Mouse (Mus musculus) forebrain, postnatal 0 days (tissue): ENCODE measurements around the gene Vrk1. TPM values are rescaled to one million over a fixed set of nuclear protein-coding genes. Genes with fewer than 3 reads are reported as not detected.
A peak's percentile ranks its signal among the peaks of the same experiment; 100 is the strongest.

Experiments used
- ATAC-seq: fragments of 200-750 bp; cut with Nextera tagmentation; 2 replicates; pipeline ENCODE4 v1.8.0; 2017; ENCODE audit warnings: mild to moderate bottlenecking, moderate library complexity
- DNase-seq: peaks from one replicate; pipeline ENCODE4 v3.0.0-alpha.2; 2015
- H3K27ac ChIP-seq: fragments of 300-500 bp; sonication (generic); 2 replicates; pipeline ENCODE4 v1.5.1; 2014; ENCODE audit warnings: low read depth, mild to moderate bottlenecking, antibody characterized with exemption, low read length, moderate library complexity, mixed read lengths
- H3K27me3 ChIP-seq: fragments of 300-500 bp; sonication (generic); 2 replicates; pipeline ENCODE4 v1.6.1; 2014; ENCODE audit warnings: mild to moderate bottlenecking, low read length, mixed read lengths; ENCODE audit not compliant: insufficient read depth
- H3K36me3 ChIP-seq: fragments of 300-500 bp; sonication (generic); 2 replicates; pipeline ENCODE4 v1.6.1; 2014; ENCODE audit warnings: mild to moderate bottlenecking, moderate library complexity; ENCODE audit not compliant: insufficient read depth
- H3K4me1 ChIP-seq: fragments of 300-500 bp; sonication (generic); 2 replicates; pipeline ENCODE4 v1.6.1; 2014; ENCODE audit warnings: antibody characterized with exemption; ENCODE audit not compliant: insufficient read depth
- H3K4me2 ChIP-seq: fragments of 300-500 bp; sonication (generic); 2 replicates; pipeline ENCODE4 v1.6.1; 2014; ENCODE audit warnings: low read depth, mild to moderate bottlenecking, moderate library complexity
- H3K4me3 ChIP-seq: fragments of 300-500 bp; sonication (generic); 2 replicates; pipeline ENCODE4 v1.5.1; 2014; ENCODE audit warnings: low read depth, low read length, mixed read lengths
- H3K9ac ChIP-seq: fragments of 300-500 bp; sonication (generic); 2 replicates; pipeline ENCODE4 v1.6.1; 2014; ENCODE audit warnings: mild to moderate bottlenecking
- H3K9me3 ChIP-seq: fragments of 300-500 bp; sonication (generic); 2 replicates; pipeline ENCODE4 v1.6.1; 2016; ENCODE audit warnings: low read length
- CTCF ChIP-seq: sonication (generic); IDR thresholded peaks from 2 replicates; pipeline ENCODE4 v1.5.1; 2016; ENCODE audit warnings: antibody characterized with exemption, control low read depth, low read depth
- WGBS: fragments of 180-500 bp; shearing (Covaris S2); extraction: QIAGEN DNeasy Blood & Tissue Kit; methylation state at CpG from one replicate; pipeline ENCODE4 v1.1.7; 2014; 5-methylcytosine and 5-hydroxymethylcytosine counted together
- polyA plus RNA-seq: library from polyadenylated mRNA; unstranded; fragments of >200 nt; fragmentation: Nextera tagmentation; extraction: Ambion mirVana; gene quantifications from 2 replicates; pipeline ENCODE4 v1.2.1, GENCODE M21; 2015
- total RNA-seq: library from RNA; depleted of rRNA; stranded (reverse); fragments of >200 nt; gene quantifications from 2 replicates; pipeline ENCODE4 v1.2.3, GENCODE M21; 2014

The Vrk1 gene
- total and polyA plus RNA-seq, 2 experiments from 2014 or later, result 34.9 to 51.5 TPM

DNA sequence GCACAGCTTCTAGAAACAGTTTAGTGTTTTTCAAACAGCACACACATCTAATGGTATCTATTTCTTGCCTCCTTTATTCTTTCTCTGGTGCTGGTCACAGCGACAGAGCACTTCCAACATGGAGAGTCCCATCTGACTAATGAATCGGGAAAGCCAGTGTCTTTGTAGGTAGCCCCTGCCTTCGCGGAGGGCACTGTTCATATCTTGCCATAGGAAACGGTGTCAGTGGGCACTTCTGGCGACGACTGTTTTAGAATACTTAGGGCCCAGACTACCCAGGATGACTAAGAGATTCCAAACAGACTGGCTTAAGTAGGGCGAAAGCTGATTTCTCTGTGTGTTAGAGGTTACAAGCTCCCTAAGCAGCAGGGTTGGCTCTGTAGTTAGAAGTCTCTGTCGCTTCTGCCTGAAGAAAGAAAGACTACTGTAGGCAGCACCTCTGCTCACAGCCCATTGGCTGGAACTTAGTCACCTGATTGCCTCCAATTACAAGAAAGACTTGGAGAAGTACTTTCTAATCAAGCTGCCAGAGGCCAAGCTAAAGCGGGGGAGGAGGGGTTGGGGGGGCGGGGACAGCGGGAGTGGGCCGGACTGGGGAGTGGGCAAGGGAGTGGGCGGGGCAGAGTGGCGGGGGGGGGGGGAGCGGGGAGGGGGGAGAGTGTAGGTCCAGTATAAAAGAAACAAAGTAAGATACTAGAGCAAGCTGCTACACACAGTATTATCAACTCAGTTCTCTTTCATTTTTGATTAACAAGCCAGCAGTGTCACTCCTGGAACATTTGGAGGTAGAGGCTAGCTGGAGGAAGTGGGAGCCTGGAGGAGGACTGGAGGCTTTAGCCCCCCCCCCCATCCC lies 28.7 kb upstream of the Vrk1 start:
- H3K9me3 ChIP-seq, result no peaks in the 10 kb centered on the region
- 32% methylated on average over 10 of the region's 16 CpGs for WGBS
- H3K27ac ChIP-seq, result no peak overlapping the region
- no peak for TF ChIP-seq CTCF
- no peak for DNase-seq
- ATAC-seq, result no peak
- H3K4me2 ChIP-seq, result no peak overlapping the region
- no peaks in the 10 kb centered on the region for H3K36me3 ChIP-seq
- no peaks in the 10 kb centered on the region for H3K4me1 ChIP-seq
- H3K27me3 ChIP-seq, result no peaks in the 10 kb centered on the region
- H3K4me3 ChIP-seq, result no peak overlapping the region
- H3K9ac ChIP-seq, result no peak overlapping the region

DNA sequence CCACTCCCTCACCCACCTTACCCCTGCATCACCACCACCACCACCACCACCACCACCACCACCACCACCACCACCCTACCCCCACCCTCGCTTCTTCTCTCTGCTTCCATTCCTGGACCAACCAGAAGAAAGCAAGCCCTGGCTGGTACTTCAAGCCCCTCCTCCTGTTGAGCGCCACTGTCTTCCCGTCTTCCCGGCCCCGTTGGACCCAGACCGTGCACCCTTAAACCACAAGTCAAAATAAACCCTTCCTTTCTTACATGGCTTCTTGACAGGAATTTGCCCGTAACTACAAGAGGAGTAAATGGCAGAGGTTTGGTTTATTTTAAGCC lies 28.1 kb upstream of the Vrk1 start:
- Histone ChIP-seq H3K4me2 (no peak overlapping the region), H3K4me1 (no peaks in the 10 kb centered on the region), H3K36me3 (no peaks in the 10 kb centered on the region), H3K9me3 (no peaks in the 10 kb centered on the region), H3K9ac (no peak overlapping the region), H3K27ac (no peak overlapping the region), H3K27me3 (no peaks in the 10 kb centered on the region), H3K4me3 (no peak overlapping the region)
- no peak for TF ChIP-seq CTCF
- no peak for DNase-seq
- WGBS, result 80% methylated on average over 7 of the region's 7 CpGs
- no peak for ATAC-seq

- DNase-seq (no peak), ATAC-seq (no peak)
- H3K4me3 ChIP-seq, result no peak overlapping the region
- no peak overlapping the region for H3K9ac ChIP-seq
- no peaks in the 10 kb centered on the region for H3K9me3 ChIP-seq
- no peak for TF ChIP-seq CTCF
- no peaks in the 10 kb centered on the region for H3K36me3 ChIP-seq
- no peaks in the 10 kb centered on the region for H3K27me3 ChIP-seq
- H3K4me2 ChIP-seq, result no peak overlapping the region
- 86% methylated on average over 6 of the region's 6 CpGs for WGBS
- H3K4me1 ChIP-seq, result no peaks in the 10 kb centered on the region
- H3K27ac ChIP-seq, result no peak overlapping the region
Measured at GRCm38 (mm10) chr12:105982598-105982997, 27.4 kb upstream of the Vrk1 start.

DNA sequence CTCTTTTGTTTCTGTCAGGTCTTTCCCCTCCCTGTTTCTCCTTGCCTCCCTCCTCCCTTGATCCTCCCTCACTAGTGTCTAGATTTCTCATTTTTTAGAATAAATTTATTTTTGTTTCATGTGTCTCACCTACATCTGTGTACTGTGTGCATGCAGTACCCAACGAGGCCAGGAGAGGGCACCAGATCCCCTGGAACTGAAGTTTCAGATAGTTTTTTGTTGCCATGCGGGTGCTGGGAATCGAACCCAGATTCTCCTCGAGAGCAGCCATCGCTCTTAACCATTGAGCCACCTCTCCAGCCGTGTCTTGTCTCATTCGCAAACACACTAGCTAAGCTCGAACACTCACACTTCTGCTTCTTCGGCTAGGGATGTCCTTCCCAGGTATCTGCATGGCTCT lies 26.5 kb upstream of the Vrk1 start:
- WGBS, result 94% methylated on average over 9 of the region's 9 CpGs
- Histone ChIP-seq H3K4me3 (no peak overlapping the region), H3K27me3 (no peaks in the 10 kb centered on the region), H3K36me3 (no peaks in the 10 kb centered on the region), H3K4me1 (no peaks in the 10 kb centered on the region), H3K4me2 (no peak overlapping the region), H3K27ac (no peak overlapping the region), H3K9me3 (no peaks in the 10 kb centered on the region), H3K9ac (no peak overlapping the region)
- DNase-seq (no peak), ATAC-seq (no peak)
- peak; percentile 46 for TF ChIP-seq CTCF

DNA sequence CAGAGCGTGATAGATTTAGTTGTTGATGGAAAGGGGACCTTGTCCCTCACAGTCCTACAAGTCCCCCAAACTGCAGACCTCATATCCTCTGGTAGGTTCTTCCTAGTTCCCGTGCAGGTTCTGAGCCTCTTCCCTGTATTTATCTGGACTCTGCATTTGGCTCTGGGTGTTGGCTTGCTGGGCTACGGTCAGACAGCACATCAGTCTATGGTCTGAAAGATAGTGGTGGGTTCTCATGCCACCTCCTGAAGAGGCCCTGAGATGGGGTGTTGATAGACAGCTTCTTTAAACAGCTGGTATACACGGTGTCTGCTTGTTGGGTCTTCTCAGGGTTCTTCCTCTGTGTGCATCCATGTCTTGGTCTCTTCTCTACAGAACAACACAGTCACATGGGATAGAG lies 21.6 kb upstream of the Vrk1 start:
- Histone ChIP-seq H3K4me2 (no peak overlapping the region), H3K27me3 (no peaks in the 10 kb centered on the region), H3K4me3 (no peak overlapping the region), H3K9me3 (no peaks in the 10 kb centered on the region), H3K9ac (no peak overlapping the region), H3K4me1 (no peaks in the 10 kb centered on the region), H3K27ac (no peak overlapping the region), H3K36me3 (no peaks in the 10 kb centered on the region)
- no peak for ATAC-seq
- no peak for TF ChIP-seq CTCF
- WGBS, result 94% methylated on average over 4 of the region's 4 CpGs
- DNase-seq, result no peak

GRCm38 (mm10) chr12:105992756-105993155 lies 17.3 kb upstream of the Vrk1 start:
- peak; percentile 20; the same call in 1 of the 2 replicates for ATAC-seq

GRCm38 (mm10) chr12:105993356-105993755 lies 16.7 kb upstream of the Vrk1 start:
- Histone ChIP-seq H3K9ac (no peak overlapping the region), H3K4me2 (no peak overlapping the region), H3K9me3 (no peaks in the 10 kb centered on the region), H3K4me1 (no peaks in the 10 kb centered on the region), H3K36me3 (no peaks in the 10 kb centered on the region), H3K27me3 (no peaks in the 10 kb centered on the region), H3K27ac (no peak overlapping the region), H3K4me3 (no peak overlapping the region)
- WGBS, result 76% methylated on average over 7 of the region's 7 CpGs
- DNase-seq (no peak), ATAC-seq (no peak)
- TF ChIP-seq CTCF, result no peak

More at GRCm38 (mm10) chr12:105992756-105993155, 17.3 kb upstream of the Vrk1 start:
- TF ChIP-seq CTCF, result no peak
- H3K9ac ChIP-seq, result no peak overlapping the region
- no peak overlapping the region for H3K27ac ChIP-seq
- no peaks in the 10 kb centered on the region for H3K36me3 ChIP-seq
- WGBS, result 17% methylated on average over 5 of the region's 5 CpGs
- DNase-seq, result peak; percentile 41
- no peaks in the 10 kb centered on the region for H3K9me3 ChIP-seq
- no peaks in the 10 kb centered on the region for H3K4me1 ChIP-seq
- H3K4me2 ChIP-seq, result no peak overlapping the region
- H3K4me3 ChIP-seq, result no peak overlapping the region
- H3K27me3 ChIP-seq, result no peaks in the 10 kb centered on the region
